Mouse (Mus musculus) kidney, adult 8-10 months (tissue): ENCODE data around the gene Theg.

Experiments used
- DNase-seq, 2 experiments: peaks; one replicate each; pipeline ENCODE4 v3.0.0; 2022

Gene Theg

DNA sequence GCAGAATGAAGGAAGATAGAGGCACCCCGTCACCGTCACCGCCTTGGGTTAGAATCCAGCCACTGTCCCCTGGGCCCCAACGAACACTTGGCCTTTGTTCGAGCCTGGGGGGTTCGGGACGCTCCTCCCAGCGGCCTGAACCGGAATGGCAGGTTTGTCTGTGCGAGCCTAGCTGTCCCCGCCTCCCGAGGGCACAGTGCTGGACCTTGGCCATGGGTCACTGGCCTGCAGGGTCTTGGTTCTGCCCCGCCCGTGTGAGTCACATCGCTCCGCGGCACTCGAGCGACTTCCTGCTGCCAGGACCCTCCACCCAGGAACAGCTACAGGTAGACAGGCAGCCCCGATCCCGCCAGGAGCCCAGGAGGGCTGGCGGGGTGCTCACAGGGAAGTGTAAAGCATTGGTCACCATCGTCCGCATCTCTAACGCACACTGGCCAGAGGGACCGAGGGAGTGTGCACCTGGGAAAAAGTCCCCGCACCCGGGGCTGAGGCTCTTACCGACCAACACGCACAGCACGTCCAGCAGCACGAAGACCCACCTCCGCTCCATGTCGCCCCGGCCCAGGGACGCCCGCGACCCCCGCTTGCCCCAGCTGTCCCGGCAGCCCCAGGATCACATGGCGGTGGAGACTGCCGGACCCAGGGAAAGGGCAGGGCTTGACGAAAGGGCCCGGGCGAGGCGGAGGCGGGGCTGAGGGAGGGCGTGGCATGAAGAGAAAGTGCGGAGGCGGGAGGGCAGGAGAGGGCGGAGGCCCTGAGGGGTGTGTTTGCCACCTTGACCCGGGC, 53.8 kb downstream of the Theg start, which contains the start of gene Plpp2:
Gene Plpp2 (minus strand): TSS at position 671 of the 786 bp plus-strand sequence.
- peak; percentile 86 to 91 for DNase-seq

- DNase-seq = peak in 1 of 2 experiments; percentile 22
These were observed 54.5 kb downstream of the Theg start for GRCm38 (mm10) chr10:79532678-79533077.

DNA sequence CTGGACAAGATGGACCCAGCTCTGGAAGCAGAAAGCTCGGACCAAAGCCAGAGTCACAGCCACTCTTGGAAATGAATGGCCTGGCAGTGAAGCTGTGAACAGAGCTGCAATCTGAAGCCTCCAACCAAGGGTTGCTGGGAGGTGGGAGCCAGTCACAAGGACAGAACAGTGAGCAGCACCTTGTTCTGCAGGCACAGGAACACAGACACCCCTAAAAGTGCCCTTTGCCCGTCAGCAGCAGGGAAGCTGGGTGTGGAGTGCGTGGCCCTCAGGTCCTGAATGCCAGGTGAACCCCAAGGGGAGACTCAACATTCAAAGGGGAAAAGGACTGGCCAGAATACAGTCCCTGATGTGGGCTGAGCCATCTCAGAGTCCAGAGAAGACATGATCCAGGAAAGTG, 55.5 kb downstream of the Theg start:
- no peak for DNase-seq

DNA sequence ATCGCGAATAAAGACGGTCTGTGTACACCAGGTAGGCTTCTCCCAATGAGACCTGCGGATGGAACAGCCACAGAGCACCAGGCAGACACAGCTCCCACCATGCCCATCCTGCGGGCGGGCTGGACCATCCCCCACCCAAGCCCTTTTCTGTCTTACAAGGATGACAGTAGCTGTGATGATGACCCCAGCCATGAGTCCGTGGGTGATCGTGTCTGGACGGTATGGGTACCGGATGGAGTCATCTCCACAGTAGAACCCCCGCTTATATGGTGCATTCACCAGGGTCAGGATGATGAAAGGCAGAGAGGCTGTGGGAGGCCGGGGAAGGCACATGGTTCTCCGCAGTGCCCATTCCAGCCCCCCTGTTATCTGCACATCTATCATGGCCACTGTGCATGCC, 56.4 kb downstream of the Theg start:
- no peak for DNase-seq

GRCm38 (mm10) chr10:79530241-79530640, 56.9 kb downstream of the Theg start:
- no peak for DNase-seq

- DNase-seq = no peak
These were observed 59.0 kb downstream of the Theg start for GRCm38 (mm10) chr10:79528081-79528480.

DNA sequence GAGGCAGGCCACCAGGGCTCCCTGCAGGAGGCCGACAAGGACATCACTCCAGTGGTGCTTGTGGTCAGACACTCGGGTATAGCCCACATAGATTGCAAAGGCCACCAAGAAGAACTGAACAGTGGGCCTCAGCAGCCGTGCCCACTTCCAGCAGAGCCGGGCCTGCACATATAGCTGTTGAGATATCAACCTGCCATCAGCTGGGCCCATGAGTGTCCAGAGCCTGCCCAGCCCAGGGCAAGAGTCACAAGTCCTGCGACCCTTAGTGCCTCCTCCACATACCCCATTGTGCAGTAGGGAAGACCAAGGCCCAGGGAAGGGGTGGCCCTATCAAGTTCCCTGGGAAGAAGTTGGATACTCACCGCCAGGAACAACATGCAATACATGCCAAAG, 59.7 kb downstream of the Theg start:
- no peak for DNase-seq

DNA sequence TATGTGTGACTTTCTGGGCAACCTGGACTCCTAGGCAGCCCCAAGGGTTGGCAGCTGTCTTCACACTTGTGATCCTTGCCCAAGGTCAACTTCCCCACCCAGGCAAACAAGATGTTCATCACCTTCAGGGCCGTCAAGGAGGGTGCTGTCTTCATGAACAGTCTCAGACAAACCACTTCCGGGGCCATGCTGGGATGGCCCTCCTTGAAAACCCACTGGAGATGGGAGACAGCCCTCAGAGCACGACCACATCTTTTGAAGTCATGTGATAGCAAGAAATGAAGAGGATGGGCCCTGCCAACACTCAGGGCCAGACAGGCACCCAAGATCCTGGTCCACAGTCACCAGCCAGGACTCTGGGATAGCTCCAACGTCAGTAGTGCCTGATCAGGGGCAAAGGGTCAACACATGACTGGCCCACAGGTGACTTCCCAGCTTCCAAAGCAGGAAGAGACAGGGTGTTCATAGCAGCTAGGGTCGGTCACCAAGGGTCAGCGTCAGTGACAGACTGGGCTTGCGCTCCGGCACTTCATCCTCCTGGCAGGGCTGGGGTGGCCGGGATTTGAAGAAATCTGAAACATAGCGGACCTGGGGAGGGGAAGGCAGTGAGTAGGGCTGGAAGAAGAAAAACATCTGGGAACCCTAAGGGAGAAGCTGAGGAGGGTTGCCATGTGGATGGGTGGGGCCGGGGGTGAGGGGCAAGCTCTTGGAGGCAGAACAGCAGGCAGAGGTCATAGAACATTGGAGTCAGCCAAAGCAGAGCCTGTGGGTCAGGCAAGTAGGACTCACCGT, 60.3 kb downstream of the Theg start:
- no peak for DNase-seq
